Mouse (Mus musculus) cerebellum, adult 2 months (tissue): ENCODE results near the gene Gsg1l.

Source experiments
- CTCF ChIP-seq: fragments of 200-500 bp; IDR thresholded peaks from 2 replicates; pipeline ENCODE4 v1.5.1; 2011; ENCODE audit warnings: low read depth, mild to moderate bottlenecking, control low read depth, low read length, moderate library complexity, borderline replicate concordance; ENCODE audit not compliant: insufficient read depth
- POLR2A ChIP-seq: fragments of 200-500 bp; IDR thresholded peaks from 2 replicates; pipeline ENCODE4 v1.6.1; 2011; ENCODE audit warnings: low read length, control low read depth, borderline replicate concordance; ENCODE audit not compliant: insufficient read depth

DNA sequence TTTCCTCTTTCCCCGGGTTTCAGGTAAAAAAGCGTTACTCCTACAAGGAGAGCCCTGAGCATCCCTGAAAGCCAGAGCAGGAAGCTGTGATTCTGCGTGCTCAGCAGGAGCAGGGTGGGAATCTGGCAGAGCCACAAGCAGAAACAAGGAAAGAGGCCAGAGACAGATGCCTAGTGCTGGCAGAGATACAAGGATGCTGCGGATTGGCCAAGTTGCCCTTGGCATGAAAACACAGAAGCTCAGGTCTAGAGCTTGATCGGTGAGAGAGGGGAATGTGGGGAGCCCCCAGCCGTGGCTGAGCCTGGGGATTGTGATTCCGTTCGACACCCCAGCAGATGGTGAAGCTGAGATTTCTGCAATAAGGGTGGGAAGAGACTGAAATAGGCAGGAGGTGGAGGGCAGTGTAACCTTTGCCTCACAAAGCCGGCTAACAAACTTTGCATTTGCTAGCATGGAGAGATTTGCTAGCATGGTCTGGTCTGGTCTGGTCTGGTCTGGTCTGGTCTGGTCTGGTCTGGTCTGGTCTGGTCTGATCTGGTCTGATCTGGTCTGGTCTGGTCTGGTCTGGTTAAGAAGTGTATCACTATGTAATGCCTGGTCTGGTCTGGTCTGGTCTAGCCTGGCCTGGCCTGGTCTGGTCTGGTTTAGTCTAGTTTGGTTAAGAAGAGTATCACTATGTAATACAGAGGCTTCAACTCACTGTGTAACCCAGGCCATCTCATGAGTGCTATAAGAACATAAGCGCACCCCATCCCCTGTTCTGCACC, 50.4 kb downstream of the Gsg1l start:
- no peak for TF ChIP-seq CTCF
- no peak for TF ChIP-seq POLR2A
